Mouse (Mus musculus): ENCODE measurements at regions not wholly inside any gene's neighbourhood (a gene's known extent, or its start where the extent isn't known, plus 50 kb on each side); places are given as distances from the start of the nearest gene placed in this dataset.
A peak's percentile ranks its signal among the peaks of the same experiment; 100 is the strongest.

DNA sequence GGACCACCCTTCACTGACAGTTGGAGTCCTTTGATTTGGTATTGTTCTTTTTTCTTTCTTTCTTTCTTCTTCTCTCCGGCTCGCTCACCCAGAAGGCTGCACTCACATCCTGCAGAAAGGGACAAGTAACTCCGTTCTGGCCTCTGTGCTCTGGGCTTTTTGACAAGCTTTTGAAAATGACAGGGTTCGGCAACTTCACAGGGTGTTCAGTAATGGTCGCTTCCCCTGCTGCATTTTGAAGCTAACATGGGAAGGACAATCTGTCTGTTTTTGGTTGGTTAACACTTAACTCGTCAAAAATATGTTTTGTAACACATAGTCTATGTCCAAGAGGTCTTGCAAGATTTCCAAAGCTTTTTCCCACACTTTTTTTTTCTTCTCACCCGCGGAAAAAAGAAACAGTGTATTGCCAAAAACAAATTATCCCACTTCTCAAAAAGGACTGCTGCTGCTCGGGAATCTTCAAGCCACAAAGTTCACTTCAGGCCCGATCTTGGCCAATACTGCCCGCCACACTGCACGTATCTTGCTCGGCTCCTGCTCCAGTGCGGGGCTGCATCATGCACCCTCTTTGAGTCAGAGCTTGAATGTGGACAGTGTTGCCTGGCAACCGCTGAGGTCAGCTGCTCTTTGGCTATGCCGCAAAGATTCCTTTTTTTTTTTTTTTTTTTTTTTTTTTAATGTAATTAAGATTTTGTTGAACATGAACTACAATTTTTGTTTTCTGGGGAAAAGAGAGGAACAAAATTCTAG lies 209.4 kb upstream of the Inhba start:
- peak; percentile 7 for DNase-seq (ENCODE audit: low spot score)

DNA sequence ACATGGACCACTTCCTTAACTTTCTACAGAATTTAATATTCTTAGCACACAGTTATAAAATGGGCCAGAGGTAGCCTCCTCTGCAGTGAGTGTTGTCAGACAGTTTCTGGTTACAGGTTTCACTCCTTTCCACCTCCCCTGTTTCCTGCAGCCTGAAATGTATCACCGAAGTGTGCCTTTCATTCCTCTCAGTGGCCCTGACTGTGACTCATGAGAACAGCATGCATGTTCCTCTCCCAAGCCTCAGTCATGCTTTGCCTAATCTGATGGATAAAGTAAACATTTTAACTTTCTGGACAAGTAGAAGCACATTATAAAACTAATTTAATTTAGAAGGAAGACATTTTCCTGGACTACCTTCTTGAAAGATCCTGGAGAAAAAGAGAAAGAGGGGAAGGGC lies 207.7 kb upstream of the Inhba start:
- DNase-seq (ENCODE audit: low spot score) = no peak

DNA sequence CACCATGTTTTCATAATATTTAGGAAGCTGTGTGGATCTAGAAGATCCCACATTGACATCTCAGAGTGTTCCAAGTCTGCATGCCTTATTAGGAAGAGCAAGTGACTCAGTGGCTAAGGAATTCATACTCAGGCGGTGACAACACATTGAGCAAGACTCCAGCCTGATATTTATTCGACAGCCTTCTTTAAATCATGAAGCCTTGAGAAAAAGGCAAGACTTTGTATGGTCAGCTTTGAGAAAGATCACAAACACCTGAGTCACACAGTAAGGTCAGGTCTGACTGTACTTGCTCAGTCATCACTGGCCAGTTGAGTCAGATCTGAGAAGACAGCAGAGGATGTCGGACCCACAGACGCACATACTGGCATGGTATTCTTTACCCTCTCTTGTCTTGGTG lies 204.7 kb upstream of the Inhba start:
- DNase-seq (ENCODE audit: low spot score) = no peak

DNA sequence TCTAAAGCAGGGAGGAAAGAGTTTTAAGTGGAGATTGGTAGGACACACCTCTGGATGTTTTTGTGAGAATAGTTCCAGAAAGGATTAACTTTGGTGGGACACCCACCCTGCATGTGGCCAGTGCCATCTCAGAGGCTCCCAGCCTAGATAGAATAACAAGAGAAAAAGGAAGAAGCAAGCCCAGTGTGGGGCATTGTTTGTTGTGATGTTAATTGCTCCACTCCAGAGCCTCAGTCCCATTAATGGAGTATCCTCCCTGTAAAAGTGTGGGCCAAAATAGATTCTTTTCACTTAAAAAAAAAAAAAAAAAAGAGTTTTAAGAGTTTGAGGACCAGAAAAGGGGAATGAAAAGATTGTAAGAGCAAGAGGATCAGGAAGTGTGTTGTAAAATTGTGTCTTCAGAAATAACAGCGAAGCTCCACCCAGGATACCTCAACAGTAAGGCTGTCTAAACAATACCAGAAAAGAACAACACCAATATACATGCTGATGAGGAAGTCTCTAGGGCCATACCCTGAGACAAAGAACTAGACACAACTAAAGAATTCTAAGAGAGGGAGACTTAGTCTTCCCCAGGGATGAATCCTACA lies 189.3 kb upstream of the Inhba start:
- DNase-seq (ENCODE audit: low spot score) = no peak

DNA sequence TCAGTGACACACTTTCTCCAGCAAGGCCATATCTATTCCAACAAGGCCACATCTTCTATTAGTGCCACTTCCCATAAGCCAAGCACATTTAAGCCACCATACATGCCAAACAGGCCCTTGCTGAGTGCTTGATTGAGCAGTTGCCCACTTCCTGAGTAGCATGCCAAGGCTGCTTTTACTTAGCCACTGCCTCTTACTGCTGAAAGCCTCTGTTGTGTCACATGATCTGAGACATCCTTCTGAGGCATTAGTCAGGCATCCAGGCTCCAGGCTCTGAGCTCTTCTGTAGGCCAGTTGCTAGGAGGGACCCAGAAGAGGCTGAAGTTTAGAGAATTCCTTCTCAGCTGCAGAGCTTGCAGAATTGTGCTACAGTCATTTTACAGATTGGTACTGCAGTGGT lies 165.8 kb upstream of the Inhba start:
- DNase-seq (ENCODE audit: low spot score) = no peak

GRCm38 (mm10) chr13:15848017-15848416 lies 163.6 kb upstream of the Inhba start:
- DNase-seq (ENCODE audit: low spot score) = no peak

GRCm38 (mm10) chr13:15849129-15849528 lies 162.5 kb upstream of the Inhba start:
- DNase-seq (ENCODE audit: low spot score) = no peak

- no peak for DNase-seq (ENCODE audit: low spot score)
These were observed 161.3 kb upstream of the Inhba start for GRCm38 (mm10) chr13:15850358-15850757.

GRCm38 (mm10) chr13:15853022-15853566 lies 158.6 kb upstream of the Inhba start:
- no peak for DNase-seq (ENCODE audit: low spot score)

- no peak for DNase-seq (ENCODE audit: low spot score)
These were observed 148.7 kb upstream of the Inhba start for GRCm38 (mm10) chr13:15862941-15863340.

GRCm38 (mm10) chr13:15863344-15863743 lies 148.3 kb upstream of the Inhba start:
- DNase-seq (ENCODE audit: low spot score) = no peak

- no peak for DNase-seq (ENCODE audit: low spot score)
These were observed 144.5 kb upstream of the Inhba start for GRCm38 (mm10) chr13:15867046-15867561.

DNA sequence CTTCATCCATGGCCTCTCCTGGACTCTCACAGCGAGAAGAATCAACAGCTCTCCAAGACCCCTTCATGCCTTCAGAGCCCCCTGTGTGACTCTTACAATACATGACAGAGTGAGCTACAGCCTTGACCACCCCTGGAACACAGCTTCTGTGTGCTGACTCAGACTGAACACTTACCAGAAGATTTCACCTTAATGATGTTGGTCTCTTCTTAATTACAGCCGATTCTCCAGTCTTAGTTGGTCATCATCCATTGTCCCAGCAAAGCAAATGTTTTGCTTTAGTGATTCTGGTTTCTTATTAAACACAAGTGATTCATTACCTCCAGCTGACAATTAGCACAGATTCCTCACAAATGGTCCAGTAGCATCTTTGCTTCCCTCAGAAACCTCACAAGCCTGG lies 134.0 kb upstream of the Inhba start:
- DNase-seq (ENCODE audit: low spot score) = no peak

DNA sequence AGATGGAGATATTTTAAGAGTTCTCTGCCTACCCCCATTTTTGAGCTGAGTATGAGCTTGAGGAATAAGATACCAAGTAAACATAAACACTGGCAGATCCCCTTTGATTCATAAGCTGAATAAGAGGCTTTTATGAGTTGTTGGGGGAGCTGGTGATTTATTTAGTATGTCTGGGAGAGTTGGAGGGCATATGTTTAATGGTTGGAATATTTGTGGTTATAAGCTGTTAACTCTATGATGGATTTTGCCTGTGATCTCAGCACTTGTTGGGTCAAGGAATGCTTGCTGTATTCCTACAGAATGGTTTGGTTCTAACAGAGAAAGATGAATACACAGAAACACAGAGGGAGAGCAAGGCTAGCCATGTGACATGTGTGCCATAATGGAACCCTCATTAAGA lies 132.1 kb upstream of the Inhba start:
- no peak for DNase-seq (ENCODE audit: low spot score)

GRCm38 (mm10) chr13:15890794-15891193 lies 120.9 kb upstream of the Inhba start:
- no peak for DNase-seq (ENCODE audit: low spot score)

DNA sequence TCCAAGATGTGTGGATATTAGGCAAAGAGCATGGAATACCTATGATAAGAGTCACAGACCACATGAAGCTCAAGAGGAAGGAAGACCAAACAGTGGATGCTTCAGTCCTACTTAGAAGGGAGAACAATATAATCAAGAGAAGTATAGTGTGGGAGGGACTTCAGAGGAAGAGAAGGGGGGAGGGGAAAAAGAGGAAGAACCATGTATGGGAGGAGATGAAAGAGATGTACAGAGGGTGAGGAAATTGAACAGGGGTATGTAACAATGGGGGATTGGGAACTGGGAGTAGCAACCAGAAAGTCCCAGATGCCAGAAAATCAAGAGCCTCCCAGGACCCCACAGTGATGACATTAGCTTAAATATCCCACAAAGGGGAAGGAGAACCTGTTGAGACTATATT lies 120.2 kb upstream of the Inhba start:
- no peak for DNase-seq (ENCODE audit: low spot score)

DNA sequence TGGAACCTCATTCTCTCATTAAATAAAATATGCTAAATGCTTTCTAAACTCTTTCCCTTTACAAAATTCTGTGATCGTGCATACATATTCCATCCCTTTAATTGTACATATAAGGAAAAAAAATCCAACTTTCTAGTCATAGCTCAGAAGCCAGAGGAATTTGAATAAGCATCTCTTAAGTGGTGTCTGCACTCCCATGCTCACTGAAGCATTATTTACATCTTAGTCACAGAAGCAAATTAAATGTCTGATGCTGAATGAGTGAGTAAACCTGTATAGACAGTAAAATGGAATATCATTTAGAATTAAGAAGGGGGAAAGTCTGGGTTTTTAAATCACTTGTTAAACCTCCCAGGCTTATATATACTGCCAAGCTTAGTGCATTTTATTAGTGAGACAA lies 113.5 kb upstream of the Inhba start:
- DNase-seq (ENCODE audit: low spot score) = no peak

- DNase-seq (ENCODE audit: low spot score) = no peak
These were observed 109.7 kb upstream of the Inhba start for GRCm38 (mm10) chr13:15901710-15902675.

DNA sequence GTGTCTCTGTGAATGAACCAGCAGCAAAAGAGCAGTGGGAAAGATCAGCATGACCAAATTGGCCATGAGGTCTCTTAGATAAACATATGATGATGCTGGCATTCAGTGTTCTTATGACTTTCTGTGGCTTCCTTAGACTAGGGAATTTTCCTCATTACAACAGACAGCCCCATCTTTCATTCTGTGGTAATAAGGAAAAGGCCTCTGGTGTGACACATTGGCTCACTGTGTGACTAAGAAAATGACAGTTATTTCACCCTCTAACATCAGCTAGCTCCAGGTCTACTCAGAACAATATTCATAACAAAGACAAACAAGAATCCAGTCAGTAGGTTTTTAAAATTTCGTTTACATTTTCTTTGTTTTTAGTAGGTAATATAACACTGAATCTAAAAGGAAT lies 103.8 kb upstream of the Inhba start:
- no peak for DNase-seq (ENCODE audit: low spot score)

- DNase-seq (ENCODE audit: low spot score) = no peak
These were observed 101.1 kb upstream of the Inhba start for GRCm38 (mm10) chr13:15910578-15910977.

GRCm38 (mm10) chr13:15911263-15911662 lies 100.4 kb upstream of the Inhba start:
- DNase-seq (ENCODE audit: low spot score) = no peak

GRCm38 (mm10) chr13:15914270-15914669 lies 97.4 kb upstream of the Inhba start:
- DNase-seq (ENCODE audit: low spot score) = no peak
